Mouse (Mus musculus) left cerebral cortex, adult 9 months (tissue): Measurements from ENCODE around the gene Olfr544.

ENCODE experiments used
- DNase-seq, 2 experiments: peaks; one replicate each; pipeline ENCODE4 v3.0.0; 2022; ENCODE audit warnings: low spot score in 2 of 2

Gene Olfr544

GRCm38 (mm10) chr7:102477377-102477776 lies 10.7 kb downstream of the Olfr544 start:
- peak in 1 of 2 experiments; percentile 3 for DNase-seq

GRCm38 (mm10) chr7:102476601-102477000 lies 11.5 kb downstream of the Olfr544 start:
- no peak for DNase-seq

GRCm38 (mm10) chr7:102472675-102473074 lies 15.4 kb downstream of the Olfr544 start:
- no peak for DNase-seq

- DNase-seq: no peak
Observed at GRCm38 (mm10) chr7:102467566-102467965, 20.5 kb downstream of the Olfr544 start.

- no peak for DNase-seq
Observed at GRCm38 (mm10) chr7:102458618-102459380, 29.3 kb downstream of the Olfr544 start.

- DNase-seq: no peak
Observed at GRCm38 (mm10) chr7:102446438-102446837, 41.7 kb downstream of the Olfr544 start.

- no peak for DNase-seq
Observed at GRCm38 (mm10) chr7:102444301-102444700, 43.8 kb downstream of the Olfr544 start.

- DNase-seq: no peak
Observed at GRCm38 (mm10) chr7:102442432-102442831, 45.7 kb downstream of the Olfr544 start.

- DNase-seq: peak; percentile 93 to 97
Observed at GRCm38 (mm10) chr7:102441657-102442391, 46.3 kb downstream of the Olfr544 start, which contains the start of gene Rrm1. TSS of gene Rrm1 (plus strand) at chr7:102441695.

GRCm38 (mm10) chr7:102440822-102441656 lies 47.1 kb downstream of the Olfr544 start:
- DNase-seq: no peak

GRCm38 (mm10) chr7:102434344-102434743 lies 53.8 kb downstream of the Olfr544 start:
- DNase-seq: no peak
